Comparison of ENCODE assay signal across 14 mouse cellular contexts in the genomic region with DNA sequence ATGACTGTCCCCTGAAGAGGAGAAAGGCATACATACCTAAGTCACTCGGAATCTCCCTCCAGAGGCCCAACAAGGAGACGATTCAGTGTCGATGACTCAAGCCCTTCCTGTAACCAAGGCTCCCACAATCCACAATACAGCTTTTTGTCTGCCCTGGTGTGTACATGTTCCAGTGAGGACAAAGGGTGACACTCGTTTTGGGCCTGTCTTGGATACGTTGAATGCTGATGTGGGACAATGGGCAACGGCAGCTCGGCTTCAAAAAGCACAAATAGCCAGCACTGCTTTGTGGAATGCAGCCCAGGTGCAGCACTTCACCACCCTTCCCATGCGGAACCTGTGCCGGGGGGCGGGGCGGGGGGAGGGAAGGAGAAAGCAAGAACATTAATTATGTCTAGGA. TPM values are rescaled to one million over a fixed set of nuclear protein-coding genes. Genes with fewer than 3 reads are reported as not detected.
A peak's percentile ranks its signal among the peaks of the same experiment; 100 is the strongest.
DNase-seq lines count a peak whose midpoint lies in the region; TF ChIP-seq lines count a peak whose summit lies in the region.
"Had no signal": no experiment of that assay in that cellular context is flagged by ENCODE, and none has a peak within 500 bp of the region (broad histone marks: within the 10 kb centered on the region; RNA-seq: fewer than 3 reads in every experiment).

No protein-coding gene starts in this region.

- TF ChIP-seq POLR2A in cortical plate, adult 2 months (IDR thresholded peaks at IDR 0.05; ENCODE audit: extremely low read depth, insufficient read depth, low read length): no peak

- H3K27ac ChIP-seq in layer of hippocampus, adult 2 months: peak overlapping the region; percentile 86
- peak overlapping the region; percentile 55; the same call in 1 of the 2 replicates for H3K27ac ChIP-seq in cortical plate, adult 2 months (ENCODE audit: insufficient read depth, low read length)
- H3K27ac ChIP-seq: hindbrain, embryonic 14.5 days; liver, embryonic 12.5 days had no signal

- DNase-seq in layer of hippocampus, adult 2 months (ENCODE audit: low spot score in 2 of 2): no peak
- DNase-seq in layer of hippocampus, postnatal 14 days (ENCODE audit: low spot score in 2 of 2): no peak
- DNase-seq in right cerebral cortex, adult 18-20 months: peak; percentile 31
- no peak for DNase-seq in right cerebral cortex, adult 2 months (ENCODE audit: low spot score in 2 of 2)
- DNase-seq in telencephalon, adult 2 months (ENCODE audit: low read depth, low spot score): peak; percentile 72
- DNase-seq in cerebellum, postnatal 4 days (ENCODE audit: low spot score in 2 of 2): no peak
- DNase-seq: adrenal gland, adult 8-10 months; cerebellum, postnatal 25 days; kidney, adult 18-20 months; kidney, postnatal 25 days; thymus, postnatal 25 days had no signal

- H3K4me3 ChIP-seq in layer of hippocampus, adult 2 months: no peak overlapping the region
- H3K4me3 ChIP-seq in cortical plate, adult 2 months (ENCODE audit: insufficient read depth, low read length): no peak overlapping the region
- H3K4me3 ChIP-seq: liver, embryonic 12.5 days had no signal

- peaks cover 2% of the 10 kb centered on the region for H3K4me1 ChIP-seq in cortical plate, adult 2 months (ENCODE audit: control insufficient read depth, insufficient read depth, low read length)
- H3K4me1 ChIP-seq: liver, embryonic 12.5 days had no signal

- TF ChIP-seq CTCF in layer of hippocampus, adult 2 months (conservative IDR thresholded peaks at IDR 0.05): no peak
- no peak for TF ChIP-seq CTCF in cortical plate, adult 2 months (IDR thresholded peaks at IDR 0.05; ENCODE audit: extremely low read depth, insufficient read depth, low read length)

RNA-seq across cellular contexts. Expression of a gene that starts 36.1 kb away (rescaled TPM):
- 1 to 10 TPM; 1.0 to 1.3 TPM for total RNA-seq in layer of hippocampus, adult 2 months (2021)
- total RNA-seq in layer of hippocampus, postnatal 14 days (2021): 1 to 10 TPM; 1.6 to 2.9 TPM
- polyA plus RNA-seq in cortical plate, adult 2 months (2012; rRNA removed): 0.79 and 1.2 TPM in 2 replicates

Comparison
In these comparisons a context has a peak if more than half of its experiments do, and no peak if none do; other contexts are left out.
1. DNase-seq: peak in right cerebral cortex, adult 18-20 months (single experiment) and telencephalon, adult 2 months (single experiment); none in layer of hippocampus, adult 2 months (0 of 2), layer of hippocampus, postnatal 14 days (0 of 2), right cerebral cortex, adult 2 months (0 of 2) and cerebellum, postnatal 4 days (0 of 2).